Mouse (Mus musculus): Measurements from ENCODE around the gene Chst5. TPM values are rescaled to one million over a fixed set of nuclear protein-coding genes. Genes with fewer than 3 reads are reported as not detected.

Gene Chst5
- 2.0 TPM in 2 replicates for polyA plus RNA-seq (2012; rRNA removed)

GRCm38 (mm10) chr8:111909621-111910450 is at the start of gene Chst5:
Chst5 (minus strand) TSS chr8:111910447.

GRCm38 (mm10) chr8:111940171-111941100 is 30.2 kb upstream of the Chst5 start, which contains the start of gene Gabarapl2:
Gabarapl2 (plus strand) TSS chr8:111940703.

GRCm38 (mm10) chr8:111933348-111934076 is 23.3 kb upstream of the Chst5 start, which contains the start of gene Tmem231:
Tmem231 (minus strand) TSS chr8:111933881.

GRCm38 (mm10) chr8:111876355-111876948 is 33.8 kb downstream of the Chst5 start, which contains the start of gene Tmem170:
Tmem170 (minus strand) TSS chr8:111876750.

GRCm38 (mm10) chr8:111853861-111854501 is 56.3 kb downstream of the Chst5 start, which contains the start of gene Cfdp1:
Cfdp1 (minus strand) TSS chr8:111854291.

Other genes with a start within 250 kb of the Chst5 start
- gene Ctrb1, start 219.4 kb downstream of the Chst5 start, polyA plus RNA-seq (2012; rRNA removed) = 14.0 and 13,449 TPM in 2 replicates
- gene Bcar1, start 166.6 kb downstream of the Chst5 start, polyA plus RNA-seq (2012; rRNA removed) = 121 and 122 TPM in 2 replicates
- gene Cfdp1, start 56.2 kb downstream of the Chst5 start, polyA plus RNA-seq (2012; rRNA removed) = 1.8 and 2.1 TPM in 2 replicates
- gene Tmem170, start 33.7 kb downstream of the Chst5 start, polyA plus RNA-seq (2012; rRNA removed) = 4.5 and 5.3 TPM in 2 replicates
- gene Tmem231, start 23.4 kb upstream of the Chst5 start, polyA plus RNA-seq (2012; rRNA removed) = 4.2 and 5.7 TPM in 2 replicates
- 20.5 and 23.9 TPM in 2 replicates for gene Gabarapl2, start 30.3 kb upstream of the Chst5 start, polyA plus RNA-seq (2012; rRNA removed)
- gene Adat1, start 81.9 kb upstream of the Chst5 start, polyA plus RNA-seq (2012; rRNA removed) = 1.6 and 1.8 TPM in 2 replicates
- 37.6 and 47.0 TPM in 2 replicates for gene Kars, start 100.9 kb upstream of the Chst5 start, polyA plus RNA-seq (2012; rRNA removed)
- 9.7 and 12.3 TPM in 2 replicates for gene Terf2ip, start 101.0 kb upstream of the Chst5 start, polyA plus RNA-seq (2012; rRNA removed)
- not detected in 2 replicates for gene Gm6793, start 104.6 kb upstream of the Chst5 start, polyA plus RNA-seq (2012; rRNA removed)

Measured in colon, adult 2 months (tissue).